Mouse (Mus musculus): ENCODE results near the gene Lmo2. TPM values are rescaled to one million over a fixed set of nuclear protein-coding genes. Genes with fewer than 3 reads are reported as not detected.

Lmo2 gene
- total and polyA plus RNA-seq, 2 experiments from 2014 or later = 5.7 to 12.3 TPM

GRCm38 (mm10) chr2:103930306-103931019 is 27.3 kb upstream of the Lmo2 start:
- Histone ChIP-seq H3K9ac (replicated peaks; ENCODE audit: low read depth, low read length) (no peak overlapping the region), H3K36me3 (replicated peaks; ENCODE audit: control insufficient read depth, insufficient read depth, low read length) (no peaks in the 10 kb centered on the region), H3K4me3 (ENCODE audit: low read depth, low read length) (no peak overlapping the region), H3K4me1 (ENCODE audit: control insufficient read depth, insufficient read depth) (no peaks in the 10 kb centered on the region), H3K27ac (ENCODE audit: low read depth) (no peak overlapping the region), H3K27me3 (ENCODE audit: control insufficient read depth, insufficient read depth, low read length) (no peaks in the 10 kb centered on the region), H3K4me2 (ENCODE audit: low read depth, low read length) (no peak overlapping the region), H3K9me3 (replicated peaks; ENCODE audit: control insufficient read depth, low read length) (no peaks in the 10 kb centered on the region)
- ATAC-seq (ENCODE audit: insufficient read depth, low read depth) (no peak), DNase-seq (ENCODE audit: low spot score) (no peak)
- 52% methylated on average over 13 of the region's 13 CpGs for WGBS
- TF ChIP-seq EP300 (IDR thresholded peaks at IDR 0.05; ENCODE audit: low read depth) = no peak
- no peak for TF ChIP-seq CTCF (IDR thresholded peaks at IDR 0.05; ENCODE audit: low read depth)

DNA sequence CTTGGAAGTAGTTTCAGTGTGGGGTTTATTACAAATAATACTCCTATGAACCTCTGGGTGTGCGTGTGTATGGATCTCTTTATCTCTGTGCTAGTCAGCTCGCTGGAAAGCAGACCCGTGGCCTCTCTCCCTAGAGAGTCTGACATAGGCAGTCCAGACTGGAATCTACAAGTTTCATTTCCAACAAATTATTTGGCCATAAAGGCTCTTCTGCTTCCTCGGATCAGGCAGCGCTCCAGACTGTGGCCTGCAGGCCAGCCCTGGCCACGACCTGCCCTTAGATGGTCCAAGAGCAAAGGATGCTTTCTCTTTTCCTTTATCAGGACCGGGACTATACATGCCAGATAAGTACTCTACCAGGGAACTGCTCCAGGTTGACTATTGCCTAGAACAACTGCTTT is 26.3 kb upstream of the Lmo2 start:
- 32% methylated on average over 7 of the region's 7 CpGs for WGBS
- TF ChIP-seq EP300 (IDR thresholded peaks at IDR 0.05; ENCODE audit: low read depth) (no peak), CTCF (IDR thresholded peaks at IDR 0.05; ENCODE audit: low read depth) (no peak)
- no peak for DNase-seq (ENCODE audit: low spot score)

DNA sequence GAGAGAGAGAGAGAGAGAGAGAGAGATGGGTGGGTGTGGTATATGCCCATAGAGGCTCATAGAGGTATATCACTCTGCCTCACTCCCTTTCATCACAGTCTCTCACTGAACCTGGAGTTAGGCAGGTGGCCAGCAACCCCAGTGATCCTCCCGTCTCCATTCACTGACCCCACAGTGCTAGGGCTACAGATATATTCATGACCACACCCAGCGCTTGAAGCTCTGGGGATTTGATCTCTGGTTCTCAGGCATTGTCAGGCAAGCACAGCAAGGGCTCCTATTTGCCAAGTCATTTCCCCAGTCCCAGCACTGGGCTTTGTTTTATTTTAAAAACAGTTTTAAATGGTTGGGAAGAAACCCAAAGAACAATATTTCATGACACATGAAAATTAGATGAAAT is 25.8 kb upstream of the Lmo2 start:
- no peak for DNase-seq (ENCODE audit: low spot score)
- Histone ChIP-seq H3K9ac (replicated peaks; ENCODE audit: low read depth, low read length) (no peak overlapping the region), H3K9me3 (replicated peaks; ENCODE audit: control insufficient read depth, low read length) (no peaks in the 10 kb centered on the region), H3K36me3 (replicated peaks; ENCODE audit: control insufficient read depth, insufficient read depth, low read length) (no peaks in the 10 kb centered on the region), H3K27me3 (ENCODE audit: control insufficient read depth, insufficient read depth, low read length) (no peaks in the 10 kb centered on the region), H3K27ac (ENCODE audit: low read depth) (no peak overlapping the region), H3K4me1 (ENCODE audit: control insufficient read depth, insufficient read depth) (no peaks in the 10 kb centered on the region), H3K4me2 (ENCODE audit: low read depth, low read length) (no peak overlapping the region), H3K4me3 (ENCODE audit: low read depth, low read length) (no peak overlapping the region)
- TF ChIP-seq EP300 (IDR thresholded peaks at IDR 0.05; ENCODE audit: low read depth) (no peak), CTCF (IDR thresholded peaks at IDR 0.05; ENCODE audit: low read depth) (no peak)
- 50% methylated on average over 2 of the region's 2 CpGs for WGBS
- ATAC-seq (ENCODE audit: insufficient read depth, low read depth) = no peak

More for the DNA sequence above, 26.3 kb upstream of the Lmo2 start:
- no peak overlapping the region for H3K4me3 ChIP-seq (ENCODE audit: low read depth, low read length)
- no peak overlapping the region for H3K9ac ChIP-seq (replicated peaks; ENCODE audit: low read depth, low read length)
- H3K4me2 ChIP-seq (ENCODE audit: low read depth, low read length) = no peak overlapping the region
- H3K9me3 ChIP-seq (replicated peaks; ENCODE audit: control insufficient read depth, low read length) = no peaks in the 10 kb centered on the region
- no peak for ATAC-seq (ENCODE audit: insufficient read depth, low read depth)
- H3K27me3 ChIP-seq (ENCODE audit: control insufficient read depth, insufficient read depth, low read length) = no peaks in the 10 kb centered on the region
- H3K4me1 ChIP-seq (ENCODE audit: control insufficient read depth, insufficient read depth) = no peaks in the 10 kb centered on the region
- no peaks in the 10 kb centered on the region for H3K36me3 ChIP-seq (replicated peaks; ENCODE audit: control insufficient read depth, insufficient read depth, low read length)
- H3K27ac ChIP-seq (ENCODE audit: low read depth) = no peak overlapping the region

GRCm38 (mm10) chr2:103932480-103932879 is 25.3 kb upstream of the Lmo2 start:
- Histone ChIP-seq H3K4me3 (ENCODE audit: low read depth, low read length) (no peak overlapping the region), H3K9me3 (replicated peaks; ENCODE audit: control insufficient read depth, low read length) (no peaks in the 10 kb centered on the region), H3K9ac (replicated peaks; ENCODE audit: low read depth, low read length) (no peak overlapping the region), H3K27me3 (ENCODE audit: control insufficient read depth, insufficient read depth, low read length) (no peaks in the 10 kb centered on the region), H3K36me3 (replicated peaks; ENCODE audit: control insufficient read depth, insufficient read depth, low read length) (no peaks in the 10 kb centered on the region), H3K4me1 (ENCODE audit: control insufficient read depth, insufficient read depth) (no peaks in the 10 kb centered on the region), H3K4me2 (ENCODE audit: low read depth, low read length) (no peak overlapping the region), H3K27ac (ENCODE audit: low read depth) (no peak overlapping the region)
- 72% methylated on average over 9 of the region's 9 CpGs for WGBS
- TF ChIP-seq CTCF (IDR thresholded peaks at IDR 0.05; ENCODE audit: low read depth) = no peak
- no peak for TF ChIP-seq EP300 (IDR thresholded peaks at IDR 0.05; ENCODE audit: low read depth)
- ATAC-seq (ENCODE audit: insufficient read depth, low read depth) = no peak
- DNase-seq (ENCODE audit: low spot score) = no peak

- Histone ChIP-seq H3K4me3 (ENCODE audit: low read depth, low read length) (no peak overlapping the region), H3K4me2 (ENCODE audit: low read depth, low read length) (no peak overlapping the region), H3K36me3 (replicated peaks; ENCODE audit: control insufficient read depth, insufficient read depth, low read length) (no peaks in the 10 kb centered on the region), H3K9me3 (replicated peaks; ENCODE audit: control insufficient read depth, low read length) (no peaks in the 10 kb centered on the region), H3K4me1 (ENCODE audit: control insufficient read depth, insufficient read depth) (no peaks in the 10 kb centered on the region), H3K27me3 (ENCODE audit: control insufficient read depth, insufficient read depth, low read length) (no peaks in the 10 kb centered on the region), H3K9ac (replicated peaks; ENCODE audit: low read depth, low read length) (no peak overlapping the region), H3K27ac (ENCODE audit: low read depth) (no peak overlapping the region)
- DNase-seq (ENCODE audit: low spot score) = no peak
- no peak for ATAC-seq (ENCODE audit: insufficient read depth, low read depth)
- TF ChIP-seq CTCF (IDR thresholded peaks at IDR 0.05; ENCODE audit: low read depth) (no peak), EP300 (IDR thresholded peaks at IDR 0.05; ENCODE audit: low read depth) (no peak)
- WGBS = 72% methylated on average over 7 of the region's 7 CpGs
Measured at GRCm38 (mm10) chr2:103934270-103934669, 23.5 kb upstream of the Lmo2 start.

DNA sequence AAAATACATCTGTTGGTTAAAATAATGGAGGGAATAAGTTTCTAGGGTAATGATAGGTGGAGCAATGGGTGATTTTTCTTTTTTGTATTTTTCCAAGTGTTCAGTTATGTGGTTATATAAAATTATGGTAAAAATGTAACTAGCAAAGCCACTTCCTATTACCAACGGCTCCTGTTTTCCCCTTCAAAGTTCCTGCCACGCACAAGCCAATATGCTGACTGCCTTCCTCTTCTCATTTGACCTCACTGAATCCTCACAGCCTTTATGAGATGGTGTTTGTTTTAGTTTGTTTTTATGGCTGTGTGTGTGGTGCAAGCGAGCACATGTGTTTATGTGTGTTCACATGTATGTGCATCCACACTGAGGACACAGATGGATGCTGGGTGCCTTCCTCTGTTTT is 23.1 kb upstream of the Lmo2 start:
- 75% methylated on average over 3 of the region's 3 CpGs for WGBS
- no peak for TF ChIP-seq EP300 (IDR thresholded peaks at IDR 0.05; ENCODE audit: low read depth)
- no peak for TF ChIP-seq CTCF (IDR thresholded peaks at IDR 0.05; ENCODE audit: low read depth)
- no peak for ATAC-seq (ENCODE audit: insufficient read depth, low read depth)

More for the DNA sequence above, 23.1 kb upstream of the Lmo2 start:
- Histone ChIP-seq H3K27me3 (ENCODE audit: control insufficient read depth, insufficient read depth, low read length) (no peaks in the 10 kb centered on the region), H3K4me1 (ENCODE audit: control insufficient read depth, insufficient read depth) (no peaks in the 10 kb centered on the region), H3K4me2 (ENCODE audit: low read depth, low read length) (no peak overlapping the region), H3K9me3 (replicated peaks; ENCODE audit: control insufficient read depth, low read length) (no peaks in the 10 kb centered on the region), H3K4me3 (ENCODE audit: low read depth, low read length) (no peak overlapping the region), H3K36me3 (replicated peaks; ENCODE audit: control insufficient read depth, insufficient read depth, low read length) (no peaks in the 10 kb centered on the region), H3K27ac (ENCODE audit: low read depth) (no peak overlapping the region), H3K9ac (replicated peaks; ENCODE audit: low read depth, low read length) (no peak overlapping the region)
- DNase-seq (ENCODE audit: low spot score) = no peak
